Mouse (Mus musculus) midbrain, embryonic 12.5 days (tissue): ENCODE data around the gene Adamts3. TPM values are rescaled to one million over a fixed set of nuclear protein-coding genes. Genes with fewer than 3 reads are reported as not detected.

Source experiments
- ATAC-seq: fragments of 200-750 bp; cut with Nextera tagmentation; 2 replicates; pipeline ENCODE4 v1.8.0; 2017; ENCODE audit warnings: low read depth, moderate TSS enrichment, moderate library complexity; ENCODE audit not compliant: low FRiP score
- H3K27ac ChIP-seq: fragments of 300-500 bp; sonication (generic); replicated peaks from 2 replicates; pipeline ENCODE4 v1.5.1; 2016; ENCODE audit warnings: mild to moderate bottlenecking
- H3K27me3 ChIP-seq: fragments of 300-500 bp; sonication (generic); 2 replicates; pipeline ENCODE4 v1.6.1; 2016; ENCODE audit warnings: mild to moderate bottlenecking
- H3K36me3 ChIP-seq: fragments of 300-500 bp; sonication (generic); 2 replicates; pipeline ENCODE4 v1.6.1; 2016
- H3K4me1 ChIP-seq: fragments of 300-500 bp; sonication (generic); 2 replicates; pipeline ENCODE4 v1.6.1; 2016
- H3K4me2 ChIP-seq: fragments of 300-500 bp; sonication (generic); replicated peaks from 2 replicates; pipeline ENCODE4 v1.6.1; 2016; ENCODE audit warnings: mild to moderate bottlenecking, moderate library complexity
- H3K4me3 ChIP-seq: fragments of 300-500 bp; sonication (generic); 2 replicates; pipeline ENCODE4 v1.5.1; 2016; ENCODE audit warnings: mild to moderate bottlenecking
- H3K9ac ChIP-seq: fragments of 300-500 bp; sonication (generic); replicated peaks from 2 replicates; pipeline ENCODE4 v1.6.1; 2016; ENCODE audit warnings: mild to moderate bottlenecking, moderate library complexity
- H3K9me3 ChIP-seq: fragments of 300-500 bp; sonication (generic); 2 replicates; pipeline ENCODE4 v1.6.1; 2016; ENCODE audit warnings: mild to moderate bottlenecking
- WGBS: fragments of 180-500 bp; shearing (Covaris S2); methylation state at CpG from one replicate; pipeline ENCODE4 v1.1.7; 2016; 5-methylcytosine and 5-hydroxymethylcytosine counted together
- polyA plus RNA-seq: library from polyadenylated mRNA; unstranded; fragments of >200 nt; fragmentation: Nextera tagmentation; extraction: Ambion mirVana; gene quantifications from 2 replicates; pipeline ENCODE4 v1.2.1, GENCODE M21; 2016

The Adamts3 gene
- polyA plus RNA-seq, 1 experiment from 2014 or later, result 4.2 TPM

DNA sequence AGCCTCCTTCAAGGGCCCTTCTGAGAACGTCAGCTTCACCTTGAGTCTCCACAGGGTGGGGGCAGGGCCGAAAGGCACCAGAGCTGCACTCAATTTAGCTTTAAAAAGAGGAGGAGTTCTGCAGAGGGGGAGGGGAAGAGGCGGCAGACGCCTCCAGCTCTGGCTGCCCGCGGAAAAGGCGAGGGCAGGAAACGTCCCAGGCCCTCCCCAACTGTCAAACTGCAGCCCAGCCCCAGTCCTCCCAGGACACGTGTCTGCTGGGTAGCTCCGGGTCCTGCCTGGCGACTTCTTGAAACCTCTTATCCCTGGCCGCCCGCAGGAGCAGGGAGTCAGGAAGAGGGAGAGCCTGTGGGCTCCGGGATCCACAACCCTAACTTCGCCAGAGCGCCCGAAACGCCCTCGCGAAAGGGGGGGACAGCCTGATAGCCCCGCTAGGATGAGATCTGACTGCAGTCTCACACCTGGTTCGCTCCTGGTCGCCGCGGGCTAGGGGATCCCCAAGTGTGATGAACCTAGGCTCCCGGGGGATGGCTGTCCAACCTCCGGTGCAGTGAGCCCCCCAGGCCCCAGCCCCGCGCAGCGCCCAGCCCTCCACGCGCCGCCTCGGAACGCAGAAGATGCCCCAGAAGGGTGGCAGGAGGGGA lies 921 bp downstream of the Adamts3 start:
- Histone ChIP-seq H3K9me3 (peaks cover 6% of the 10 kb centered on the region; the same call in 1 of the 2 replicates), H3K4me2 (peak overlapping the region; percentile 100), H3K36me3 (no peaks in the 10 kb centered on the region), H3K27me3 (peaks cover 11% of the 10 kb centered on the region; the same call in 1 of the 2 replicates), H3K4me3 (peak overlapping the region; percentile 75), H3K4me1 (peaks cover 16% of the 10 kb centered on the region), H3K9ac (peak overlapping the region; percentile 78), H3K27ac (no peak overlapping the region)
- ATAC-seq, result peak; percentile 48
- under 1% methylated on average over 34 of the region's 35 CpGs for WGBS

DNA sequence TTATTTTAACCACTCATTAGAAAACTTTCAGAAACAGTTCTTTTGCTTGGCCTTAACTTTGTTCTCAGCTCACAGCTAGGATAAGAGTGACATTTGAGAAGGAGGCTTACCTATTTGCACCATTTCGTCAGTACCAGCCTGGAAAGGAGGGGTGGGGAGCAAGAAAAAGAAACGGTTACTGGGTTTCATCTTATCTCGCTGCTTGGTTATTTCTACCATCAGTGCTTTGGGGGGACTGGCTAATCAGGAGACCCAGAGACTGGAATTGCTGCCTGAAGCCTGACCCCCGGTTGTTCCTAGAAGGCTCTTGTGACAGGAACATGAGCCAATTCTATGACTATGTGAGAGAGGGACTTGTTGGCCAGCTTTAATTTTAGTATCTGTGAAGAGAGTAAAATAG lies 1.7 kb downstream of the Adamts3 start:
- H3K27me3 ChIP-seq, result peaks cover 11% of the 10 kb centered on the region; the same call in 1 of the 2 replicates
- peak overlapping the region; percentile 100 for H3K4me2 ChIP-seq
- 47% methylated on average over 4 of the region's 4 CpGs for WGBS
- peaks cover 6% of the 10 kb centered on the region; the same call in 1 of the 2 replicates for H3K9me3 ChIP-seq
- peak overlapping the region; percentile 75; the same call in 1 of the 2 replicates for H3K4me3 ChIP-seq
- H3K4me1 ChIP-seq, result peaks cover 16% of the 10 kb centered on the region
- H3K27ac ChIP-seq, result no peak overlapping the region
- ATAC-seq, result no peak
- H3K9ac ChIP-seq, result no peak overlapping the region
- no peaks in the 10 kb centered on the region for H3K36me3 ChIP-seq

DNA sequence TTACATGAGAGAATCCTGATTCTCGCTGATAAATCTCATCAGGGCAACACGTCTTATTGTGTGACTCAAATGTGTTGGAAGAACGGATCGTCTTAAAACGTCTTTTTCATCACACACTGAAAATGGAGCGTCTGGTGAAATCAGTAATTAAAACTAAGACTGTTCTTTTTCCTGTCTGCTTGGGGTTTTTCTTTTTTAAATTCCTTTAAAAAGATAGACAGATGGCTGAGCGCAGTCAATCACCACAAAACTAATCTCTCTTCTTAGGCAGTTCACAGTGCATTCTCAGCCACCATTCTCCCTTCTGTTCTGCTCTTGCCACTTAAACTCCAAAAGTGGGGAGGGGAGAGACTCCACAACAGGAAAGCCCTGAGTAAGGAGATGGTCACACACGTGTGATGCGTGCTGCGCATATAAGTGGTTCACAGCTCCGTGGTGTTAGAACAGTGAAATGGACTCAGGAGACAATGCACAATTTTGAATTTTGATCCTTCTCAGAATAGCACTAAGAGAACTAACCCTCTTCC lies 4.2 kb downstream of the Adamts3 start:
- peaks cover 8% of the 10 kb centered on the region; the same call in 1 of the 2 replicates for H3K27me3 ChIP-seq
- H3K36me3 ChIP-seq, result no peaks in the 10 kb centered on the region
- ATAC-seq, result no peak
- H3K9ac ChIP-seq, result no peak overlapping the region
- H3K4me2 ChIP-seq, result no peak overlapping the region
- H3K4me1 ChIP-seq, result peaks cover 16% of the 10 kb centered on the region
- H3K4me3 ChIP-seq, result no peak overlapping the region
- WGBS, result 53% methylated on average over 11 of the region's 11 CpGs
- no peak overlapping the region for H3K27ac ChIP-seq
- H3K9me3 ChIP-seq, result peaks cover 6% of the 10 kb centered on the region; the same call in 1 of the 2 replicates

DNA sequence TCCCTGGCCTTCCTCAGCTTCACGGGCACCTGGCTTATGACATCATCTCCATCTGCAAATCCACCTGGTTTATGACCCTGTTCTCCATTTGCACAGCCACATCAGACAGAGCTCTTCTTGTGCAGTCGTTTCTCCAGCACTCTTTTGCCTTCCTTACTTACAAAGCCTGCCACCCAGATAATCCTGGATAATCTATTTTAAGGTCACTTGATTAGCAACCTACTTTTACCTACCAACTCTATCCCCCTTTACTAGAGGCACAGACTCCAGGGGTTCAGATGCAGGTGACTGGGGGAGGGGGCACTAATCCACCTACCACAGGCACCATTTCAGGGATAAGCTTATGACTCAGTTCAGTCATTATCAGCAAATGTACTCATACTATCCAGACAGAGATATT lies 10.5 kb downstream of the Adamts3 start:
- Histone ChIP-seq H3K9ac (no peak overlapping the region), H3K4me1 (no peaks in the 10 kb centered on the region), H3K4me2 (no peak overlapping the region), H3K27me3 (no peaks in the 10 kb centered on the region), H3K4me3 (no peak overlapping the region), H3K36me3 (no peaks in the 10 kb centered on the region), H3K9me3 (no peaks in the 10 kb centered on the region), H3K27ac (no peak overlapping the region)
- WGBS, result 25% methylated on average over 2 of the region's 2 CpGs
- no peak for ATAC-seq

DNA sequence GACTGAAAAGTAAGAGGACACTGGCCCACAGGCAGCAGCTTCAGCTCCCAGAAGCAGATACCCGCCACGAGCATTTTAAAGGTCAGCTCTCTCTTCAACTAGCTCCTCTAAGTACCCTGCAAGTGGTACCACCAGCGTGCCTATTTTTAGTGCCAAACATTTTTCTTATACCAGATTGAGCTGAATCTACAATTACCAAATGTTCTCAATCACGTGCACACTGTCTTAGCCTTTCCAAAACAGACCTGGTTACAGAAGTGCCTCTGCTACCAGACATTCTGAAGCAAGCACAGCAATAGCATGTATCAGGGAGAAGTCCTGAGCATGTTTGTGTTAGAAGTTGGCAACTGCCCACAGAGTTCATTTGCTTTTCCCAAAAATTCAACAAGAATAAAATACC lies 23.5 kb downstream of the Adamts3 start:
- H3K4me1 ChIP-seq, result no peaks in the 10 kb centered on the region
- no peaks in the 10 kb centered on the region for H3K27me3 ChIP-seq
- H3K4me3 ChIP-seq, result no peak overlapping the region
- WGBS, result 82% methylated on average over 4 of the region's 4 CpGs
- no peaks in the 10 kb centered on the region for H3K9me3 ChIP-seq
- no peak overlapping the region for H3K4me2 ChIP-seq
- no peaks in the 10 kb centered on the region for H3K36me3 ChIP-seq
- no peak overlapping the region for H3K27ac ChIP-seq
- no peak for ATAC-seq
- no peak overlapping the region for H3K9ac ChIP-seq

DNA sequence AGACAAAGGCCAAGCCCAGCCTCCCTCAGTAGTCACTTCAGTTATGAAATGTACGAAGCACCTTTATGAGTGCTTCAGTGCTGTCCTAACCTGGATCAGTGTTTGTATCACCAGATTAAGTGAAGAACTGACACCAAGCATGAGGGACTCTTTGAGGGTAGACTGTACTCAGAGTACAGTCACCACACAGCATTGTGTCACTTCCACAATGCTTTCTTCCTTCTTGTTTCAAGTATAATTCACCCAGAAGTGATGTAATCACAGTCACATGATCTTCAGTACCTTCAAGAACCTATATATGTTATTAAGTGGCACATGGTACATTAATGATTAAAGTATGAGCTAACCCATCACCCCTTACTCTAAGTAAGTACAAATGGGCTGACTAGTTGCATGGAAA lies 24.3 kb downstream of the Adamts3 start:
- Histone ChIP-seq H3K36me3 (no peaks in the 10 kb centered on the region), H3K27me3 (no peaks in the 10 kb centered on the region), H3K27ac (no peak overlapping the region), H3K9me3 (no peaks in the 10 kb centered on the region), H3K9ac (no peak overlapping the region), H3K4me3 (no peak overlapping the region), H3K4me2 (no peak overlapping the region), H3K4me1 (no peaks in the 10 kb centered on the region)
- no peak for ATAC-seq
- 94% methylated on average over 1 of the region's 1 CpGs for WGBS

DNA sequence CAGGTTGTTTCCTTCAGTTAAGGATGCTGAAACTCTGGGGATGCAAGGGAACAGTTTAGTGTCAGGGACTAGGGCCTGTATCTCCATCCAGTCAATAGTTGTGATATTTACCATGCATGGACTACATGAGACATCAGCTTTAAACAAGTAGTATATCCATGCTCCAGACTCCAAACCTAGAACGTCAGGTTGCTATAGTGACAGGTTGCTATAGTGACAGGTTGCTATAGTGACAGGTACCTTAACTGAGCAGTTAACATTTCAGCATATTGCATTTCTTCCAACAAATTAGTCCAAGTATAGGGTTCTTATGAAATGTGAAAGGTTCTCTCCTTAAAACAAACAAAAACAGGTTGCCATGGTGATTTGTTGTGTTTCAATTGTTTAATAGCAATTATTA lies 36.6 kb downstream of the Adamts3 start:
- H3K4me2 ChIP-seq, result no peak overlapping the region
- H3K9me3 ChIP-seq, result no peaks in the 10 kb centered on the region
- H3K4me3 ChIP-seq, result no peak overlapping the region
- no peaks in the 10 kb centered on the region for H3K27me3 ChIP-seq
- H3K27ac ChIP-seq, result no peak overlapping the region
- no peak for ATAC-seq
- H3K4me1 ChIP-seq, result no peaks in the 10 kb centered on the region
- H3K9ac ChIP-seq, result no peak overlapping the region
- WGBS, result 48% methylated on average over 1 of the region's 1 CpGs
- no peaks in the 10 kb centered on the region for H3K36me3 ChIP-seq

DNA sequence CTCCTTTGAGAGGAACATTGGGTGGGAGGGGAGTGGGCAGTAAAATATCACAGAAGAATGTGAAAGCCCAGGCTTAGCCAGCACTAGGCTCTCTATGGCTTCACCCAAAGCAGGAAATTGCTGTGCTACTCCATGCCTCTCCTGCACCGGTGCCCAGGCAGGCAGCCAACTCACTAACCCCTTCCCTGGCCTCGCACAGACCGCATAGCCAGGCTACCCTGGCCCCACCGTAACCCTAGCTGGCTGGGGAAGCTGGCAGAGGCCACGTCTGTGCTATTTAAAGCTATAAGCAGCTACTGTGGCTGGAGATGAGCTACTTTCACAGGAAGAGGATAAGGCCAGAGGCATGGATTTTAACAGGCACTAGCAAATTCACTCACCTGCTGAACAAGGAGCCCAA lies 38.8 kb downstream of the Adamts3 start:
- peak; percentile 56; the same call in 1 of the 2 replicates for ATAC-seq
- Histone ChIP-seq H3K27ac (no peak overlapping the region), H3K4me1 (no peaks in the 10 kb centered on the region), H3K4me2 (no peak overlapping the region), H3K9ac (no peak overlapping the region), H3K9me3 (no peaks in the 10 kb centered on the region), H3K4me3 (no peak overlapping the region), H3K36me3 (no peaks in the 10 kb centered on the region), H3K27me3 (no peaks in the 10 kb centered on the region)
- 65% methylated on average over 5 of the region's 5 CpGs for WGBS

DNA sequence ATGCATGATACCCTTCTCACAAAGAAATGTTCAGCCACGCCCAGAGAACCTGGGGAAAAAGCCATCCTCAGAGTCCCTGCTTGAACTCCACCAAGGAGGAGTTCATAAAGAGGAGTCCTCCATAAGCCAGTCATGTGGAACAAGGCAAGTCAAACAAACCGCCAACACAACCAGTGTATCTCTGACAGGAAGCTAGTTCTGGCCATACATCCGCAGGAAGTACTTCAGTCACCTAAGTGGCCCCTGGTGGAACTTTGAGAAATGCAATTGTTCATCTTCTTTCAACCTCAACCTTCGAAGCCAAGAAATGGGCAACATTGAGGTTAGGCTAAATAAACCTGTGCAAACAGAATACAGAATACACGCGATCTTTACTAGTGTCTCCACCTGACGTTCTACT lies 39.7 kb downstream of the Adamts3 start:
- Histone ChIP-seq H3K4me1 (no peaks in the 10 kb centered on the region), H3K9ac (no peak overlapping the region), H3K27me3 (no peaks in the 10 kb centered on the region), H3K4me3 (no peak overlapping the region), H3K36me3 (no peaks in the 10 kb centered on the region), H3K27ac (no peak overlapping the region), H3K4me2 (no peak overlapping the region), H3K9me3 (no peaks in the 10 kb centered on the region)
- ATAC-seq, result no peak
- 89% methylated on average over 7 of the region's 7 CpGs for WGBS

DNA sequence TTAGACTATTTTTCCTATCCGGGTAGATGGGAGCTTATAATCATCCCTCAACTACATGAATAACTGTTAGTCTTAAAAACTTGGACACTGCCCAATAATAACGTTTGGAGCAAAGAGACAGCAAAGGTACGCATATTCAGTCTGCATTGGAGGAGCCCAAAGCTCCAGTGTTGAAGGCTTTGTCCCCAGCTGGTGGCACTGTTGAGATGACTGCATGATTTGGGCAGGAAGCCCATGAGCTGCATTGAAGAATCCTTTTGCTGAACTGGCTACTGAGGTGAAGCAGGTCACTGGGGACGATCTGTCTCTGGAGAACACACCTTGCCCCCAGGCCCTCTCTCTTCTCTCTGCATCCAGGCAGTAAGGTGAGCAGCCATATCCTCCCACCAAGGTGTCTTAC lies 43.5 kb downstream of the Adamts3 start:
- H3K4me2 ChIP-seq, result no peak overlapping the region
- ATAC-seq, result no peak
- no peak overlapping the region for H3K9ac ChIP-seq
- no peak overlapping the region for H3K4me3 ChIP-seq
- no peaks in the 10 kb centered on the region for H3K4me1 ChIP-seq
- 87% methylated on average over 4 of the region's 4 CpGs for WGBS
- no peaks in the 10 kb centered on the region for H3K36me3 ChIP-seq
- no peaks in the 10 kb centered on the region for H3K27me3 ChIP-seq
- H3K9me3 ChIP-seq, result no peaks in the 10 kb centered on the region
- H3K27ac ChIP-seq, result no peak overlapping the region

DNA sequence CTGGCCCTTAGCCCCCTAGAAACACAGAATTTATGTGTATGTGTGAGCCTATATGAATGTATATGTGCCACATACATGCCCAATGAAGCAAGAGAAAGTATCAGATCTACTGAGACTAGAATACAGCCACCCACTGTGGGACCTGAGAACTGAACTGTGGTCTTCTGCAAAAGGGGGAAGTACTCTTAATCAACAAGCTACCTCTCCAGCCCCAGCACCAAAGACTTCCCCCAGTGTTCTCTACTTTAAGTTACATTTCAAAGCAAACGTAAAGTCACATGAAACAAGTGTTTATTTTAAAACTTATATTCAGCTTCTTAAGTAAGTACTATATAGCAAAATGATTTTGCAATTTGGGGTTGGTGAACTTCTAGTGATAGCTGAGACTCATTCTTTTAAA lies 62.0 kb downstream of the Adamts3 start:
- H3K27me3 ChIP-seq, result no peaks in the 10 kb centered on the region
- 0 out of 2 replicates have a peak, but pooled peaks cover 2% of the 10 kb centered on the region for H3K4me1 ChIP-seq
- 97% methylated on average over 1 of the region's 1 CpGs for WGBS
- H3K9ac ChIP-seq, result no peak overlapping the region
- H3K27ac ChIP-seq, result no peak overlapping the region
- H3K9me3 ChIP-seq, result no peaks in the 10 kb centered on the region
- no peaks in the 10 kb centered on the region for H3K36me3 ChIP-seq
- ATAC-seq, result no peak
- no peak overlapping the region for H3K4me3 ChIP-seq
- no peak overlapping the region for H3K4me2 ChIP-seq

DNA sequence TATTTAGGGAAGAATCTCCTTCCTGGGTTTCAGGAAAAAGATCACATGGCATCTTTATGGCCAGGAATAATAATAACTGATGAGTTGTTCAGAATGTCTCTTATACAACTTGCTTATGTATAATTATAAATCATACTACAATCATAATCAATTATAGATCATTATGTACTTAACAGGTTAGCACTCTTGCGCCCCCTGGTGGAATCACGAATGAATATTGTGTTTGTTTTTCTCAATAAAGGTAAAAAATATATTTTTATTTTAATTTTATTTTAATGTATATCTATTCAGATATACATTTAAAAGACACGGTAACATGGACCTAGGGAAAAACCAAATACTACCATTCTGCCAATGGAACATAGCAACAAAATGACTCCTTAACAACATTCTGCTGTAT lies 63.6 kb downstream of the Adamts3 start:
- Histone ChIP-seq H3K9me3 (no peaks in the 10 kb centered on the region), H3K4me3 (no peak overlapping the region), H3K27ac (no peak overlapping the region), H3K36me3 (no peaks in the 10 kb centered on the region), H3K27me3 (no peaks in the 10 kb centered on the region), H3K9ac (no peak overlapping the region), H3K4me1 (0 out of 2 replicates have a peak, but pooled peaks cover 2% of the 10 kb centered on the region), H3K4me2 (no peak overlapping the region)
- ATAC-seq, result no peak
- 29% methylated on average over 3 of the region's 3 CpGs for WGBS
